Mouse (Mus musculus): ENCODE results near the gene Dpp6. TPM values are rescaled to one million over a fixed set of nuclear protein-coding genes. Genes with fewer than 3 reads are reported as not detected.

Dpp6 gene
- polyA plus RNA-seq, 1 experiment: not detected

DNA sequence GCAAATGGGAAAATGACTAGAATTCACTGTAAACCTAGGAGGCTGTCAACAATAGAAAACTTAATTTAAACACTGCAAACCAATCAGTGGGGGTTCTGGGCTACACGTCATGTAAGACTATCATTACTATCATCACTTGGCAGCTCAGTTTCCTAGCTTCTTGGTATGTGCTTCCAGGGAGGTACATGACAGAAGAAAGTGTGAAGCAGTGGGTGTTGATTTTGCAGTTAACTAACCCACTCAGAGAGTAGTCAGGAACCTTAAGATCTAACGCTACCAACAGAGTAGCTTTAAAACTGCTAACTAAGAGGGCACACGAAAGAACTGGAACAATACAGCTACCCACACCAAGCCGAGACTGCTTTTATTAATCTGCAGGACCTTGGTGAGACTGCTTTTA, 217.9 kb downstream of the Dpp6 start:
- 68% methylated on average over 4 of the region's 4 CpGs for WGBS
- TF ChIP-seq CTCF (IDR thresholded peaks at IDR 0.05; ENCODE audit: control insufficient read depth, insufficient read depth, low read length) (no peak), POLR2A (IDR thresholded peaks at IDR 0.05; ENCODE audit: borderline replicate concordance, control insufficient read depth, low read depth, low read length) (no peak)
- Histone ChIP-seq H3K4me3 (replicated peaks; ENCODE audit: control insufficient read depth, low read depth, low read length) (no peak overlapping the region), H3K4me1 (ENCODE audit: control insufficient read depth, insufficient read depth, low read length) (no peaks in the 10 kb centered on the region), H3K27ac (ENCODE audit: control insufficient read depth, insufficient read depth, low read depth, low read length, poor library complexity) (no peak overlapping the region)

DNA sequence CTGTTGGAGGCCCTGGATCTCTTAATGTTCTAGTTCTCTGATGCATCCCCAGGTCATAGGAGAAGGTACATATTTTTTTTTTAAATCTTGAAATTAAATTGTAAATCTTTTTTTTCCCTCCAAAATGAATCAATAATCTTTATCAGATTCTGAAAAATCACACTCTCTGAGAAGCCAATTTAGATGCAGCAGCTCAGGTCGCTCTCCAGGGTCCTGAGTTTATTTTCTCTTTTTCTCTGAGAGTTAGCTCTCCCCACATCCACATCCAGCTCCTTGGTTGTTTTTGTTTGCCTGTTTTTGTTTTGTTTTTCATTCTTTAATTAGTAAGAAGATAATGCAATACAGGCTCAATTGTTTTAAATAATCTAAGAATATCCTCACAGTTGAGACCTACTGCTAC, 218.3 kb downstream of the Dpp6 start:
- Histone ChIP-seq H3K4me1 (ENCODE audit: control insufficient read depth, insufficient read depth, low read length) (no peaks in the 10 kb centered on the region), H3K27ac (ENCODE audit: control insufficient read depth, insufficient read depth, low read depth, low read length, poor library complexity) (no peak overlapping the region), H3K4me3 (replicated peaks; ENCODE audit: control insufficient read depth, low read depth, low read length) (no peak overlapping the region)
- 48% methylated on average over 1 of the region's 1 CpGs for WGBS
- TF ChIP-seq POLR2A (IDR thresholded peaks at IDR 0.05; ENCODE audit: borderline replicate concordance, control insufficient read depth, low read depth, low read length): no peak
- no peak for TF ChIP-seq CTCF (IDR thresholded peaks at IDR 0.05; ENCODE audit: control insufficient read depth, insufficient read depth, low read length)

DNA sequence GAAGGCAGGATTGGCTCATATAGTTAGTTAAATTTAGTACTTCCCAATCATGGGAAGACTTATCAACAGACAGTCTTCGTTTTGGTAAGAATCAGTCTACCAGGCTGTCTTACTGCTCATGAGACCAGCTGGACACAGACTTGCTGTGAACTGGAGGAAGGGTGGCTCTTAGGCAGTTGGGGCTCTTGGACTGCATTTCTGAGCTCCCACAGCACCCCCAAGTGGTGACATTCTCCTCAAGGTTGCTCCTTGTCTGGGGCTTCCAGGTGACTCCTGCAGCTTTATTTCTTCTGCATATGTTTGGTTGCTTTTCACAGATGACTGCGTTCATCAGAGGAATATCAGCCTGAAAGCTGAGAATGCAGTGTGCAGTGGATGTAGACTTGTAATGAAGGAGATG, 218.9 kb downstream of the Dpp6 start:
- no peaks in the 10 kb centered on the region for H3K4me1 ChIP-seq (ENCODE audit: control insufficient read depth, insufficient read depth, low read length)
- no peak overlapping the region for H3K27ac ChIP-seq (ENCODE audit: control insufficient read depth, insufficient read depth, low read depth, low read length, poor library complexity)
- WGBS: 33% methylated on average over 2 of the region's 2 CpGs
- no peak overlapping the region for H3K4me3 ChIP-seq (replicated peaks; ENCODE audit: control insufficient read depth, low read depth, low read length)
- TF ChIP-seq POLR2A (IDR thresholded peaks at IDR 0.05; ENCODE audit: borderline replicate concordance, control insufficient read depth, low read depth, low read length) (no peak), CTCF (IDR thresholded peaks at IDR 0.05; ENCODE audit: control insufficient read depth, insufficient read depth, low read length) (no peak)

- Histone ChIP-seq H3K4me3 (replicated peaks; ENCODE audit: control insufficient read depth, low read depth, low read length) (no peak overlapping the region), H3K4me1 (ENCODE audit: control insufficient read depth, insufficient read depth, low read length) (no peaks in the 10 kb centered on the region), H3K27ac (ENCODE audit: control insufficient read depth, insufficient read depth, low read depth, low read length, poor library complexity) (no peak overlapping the region)
- no peak for TF ChIP-seq POLR2A (IDR thresholded peaks at IDR 0.05; ENCODE audit: borderline replicate concordance, control insufficient read depth, low read depth, low read length)
- 60% methylated on average over 5 of the region's 5 CpGs for WGBS
These were observed 220.8 kb downstream of the Dpp6 start for GRCm38 (mm10) chr5:27037796-27038195.

- 39% methylated on average over 7 of the region's 7 CpGs for WGBS
- H3K4me1 ChIP-seq (ENCODE audit: control insufficient read depth, insufficient read depth, low read length): no peaks in the 10 kb centered on the region
- TF ChIP-seq CTCF (IDR thresholded peaks at IDR 0.05; ENCODE audit: control insufficient read depth, insufficient read depth, low read length) (no peak), POLR2A (IDR thresholded peaks at IDR 0.05; ENCODE audit: borderline replicate concordance, control insufficient read depth, low read depth, low read length) (no peak)
These were observed 231.2 kb downstream of the Dpp6 start for GRCm38 (mm10) chr5:27048167-27048566.

DNA sequence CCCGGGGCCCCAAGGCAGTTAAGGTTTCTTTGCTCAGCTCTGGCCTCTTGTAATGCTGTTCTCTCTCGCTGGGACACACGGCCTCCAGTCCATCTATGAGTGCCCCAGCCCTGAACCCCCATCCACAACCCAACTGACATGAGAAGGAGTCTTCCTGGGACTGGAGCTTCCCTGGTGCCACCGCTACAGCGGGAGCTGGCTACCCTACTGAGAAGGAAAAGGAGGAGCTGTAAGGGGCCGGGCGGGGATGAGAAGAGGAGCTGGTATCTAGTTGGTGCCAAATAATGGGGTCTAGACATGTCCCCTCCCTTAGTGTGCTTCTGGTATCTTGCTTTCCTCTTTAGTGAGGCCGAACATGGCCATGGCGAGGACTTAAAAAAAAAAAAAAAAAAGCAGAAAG, 231.9 kb downstream of the Dpp6 start:
- WGBS: 6% methylated on average over 9 of the region's 9 CpGs
- Histone ChIP-seq H3K27ac (ENCODE audit: control insufficient read depth, insufficient read depth, low read depth, low read length, poor library complexity) (no peak overlapping the region), H3K4me1 (ENCODE audit: control insufficient read depth, insufficient read depth, low read length) (no peaks in the 10 kb centered on the region), H3K4me3 (replicated peaks; ENCODE audit: control insufficient read depth, low read depth, low read length) (no peak overlapping the region)
- TF ChIP-seq CTCF (IDR thresholded peaks at IDR 0.05; ENCODE audit: control insufficient read depth, insufficient read depth, low read length) (no peak), POLR2A (IDR thresholded peaks at IDR 0.05; ENCODE audit: borderline replicate concordance, control insufficient read depth, low read depth, low read length) (no peak)

More at GRCm38 (mm10) chr5:27048167-27048566, 231.2 kb downstream of the Dpp6 start:
- Histone ChIP-seq H3K4me3 (replicated peaks; ENCODE audit: control insufficient read depth, low read depth, low read length) (no peak overlapping the region), H3K27ac (ENCODE audit: control insufficient read depth, insufficient read depth, low read depth, low read length, poor library complexity) (no peak overlapping the region)

- H3K27ac ChIP-seq (ENCODE audit: control insufficient read depth, insufficient read depth, low read depth, low read length, poor library complexity): no peak overlapping the region; the same call in 1 of the 2 replicates
- H3K4me3 ChIP-seq (replicated peaks; ENCODE audit: control insufficient read depth, low read depth, low read length): no peak overlapping the region
- TF ChIP-seq CTCF (IDR thresholded peaks at IDR 0.05; ENCODE audit: control insufficient read depth, insufficient read depth, low read length) (no peak), POLR2A (IDR thresholded peaks at IDR 0.05; ENCODE audit: borderline replicate concordance, control insufficient read depth, low read depth, low read length) (no peak)
- WGBS: 4% methylated on average over 55 of the region's 55 CpGs
- H3K4me1 ChIP-seq (ENCODE audit: control insufficient read depth, insufficient read depth, low read length): no peaks in the 10 kb centered on the region
These were observed 232.5 kb downstream of the Dpp6 start for GRCm38 (mm10) chr5:27049341-27050091.

GRCm38 (mm10) chr5:27051250-27051649, 234.2 kb downstream of the Dpp6 start:
- Histone ChIP-seq H3K27ac (ENCODE audit: control insufficient read depth, insufficient read depth, low read depth, low read length, poor library complexity) (no peak overlapping the region), H3K4me1 (ENCODE audit: control insufficient read depth, insufficient read depth, low read length) (no peaks in the 10 kb centered on the region), H3K4me3 (replicated peaks; ENCODE audit: control insufficient read depth, low read depth, low read length) (no peak overlapping the region)
- WGBS: 27% methylated on average over 3 of the region's 3 CpGs
- TF ChIP-seq CTCF (IDR thresholded peaks at IDR 0.05; ENCODE audit: control insufficient read depth, insufficient read depth, low read length): no peak
- no peak for TF ChIP-seq POLR2A (IDR thresholded peaks at IDR 0.05; ENCODE audit: borderline replicate concordance, control insufficient read depth, low read depth, low read length)

DNA sequence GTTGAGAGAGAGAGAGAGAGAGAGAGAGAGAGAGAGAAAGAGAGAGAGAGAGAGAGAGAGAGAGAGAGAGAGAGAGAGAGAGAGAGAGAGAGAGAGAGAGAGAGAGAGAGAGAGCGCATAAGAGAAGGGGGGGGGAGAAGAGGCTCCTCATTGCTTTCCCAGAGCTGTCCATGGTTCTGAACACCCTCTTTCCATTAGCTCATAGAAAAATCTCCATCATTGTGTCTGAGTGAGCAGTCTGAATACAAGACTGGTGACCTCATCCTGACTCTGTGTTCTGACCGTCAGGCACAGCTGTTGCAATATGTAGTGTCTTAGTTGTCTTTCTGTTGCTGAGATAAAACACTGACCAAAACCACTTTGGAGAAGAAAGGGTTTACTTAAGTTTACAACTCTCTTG, 235.4 kb downstream of the Dpp6 start:
- Histone ChIP-seq H3K27ac (ENCODE audit: control insufficient read depth, insufficient read depth, low read depth, low read length, poor library complexity) (no peak overlapping the region), H3K4me3 (replicated peaks; ENCODE audit: control insufficient read depth, low read depth, low read length) (no peak overlapping the region), H3K4me1 (ENCODE audit: control insufficient read depth, insufficient read depth, low read length) (no peaks in the 10 kb centered on the region)
- WGBS: 26% methylated on average over 2 of the region's 2 CpGs
- TF ChIP-seq CTCF (IDR thresholded peaks at IDR 0.05; ENCODE audit: control insufficient read depth, insufficient read depth, low read length) (no peak), POLR2A (IDR thresholded peaks at IDR 0.05; ENCODE audit: borderline replicate concordance, control insufficient read depth, low read depth, low read length) (no peak)

Measured in bone marrow, adult 2 months (tissue).